Mouse (Mus musculus) layer of hippocampus, postnatal 14 days (tissue): Measurements from ENCODE around the gene Dapk2. TPM values are rescaled to one million over a fixed set of nuclear protein-coding genes. Genes with fewer than 3 reads are reported as not detected.
A peak's percentile ranks its signal among the peaks of the same experiment; 100 is the strongest.

ENCODE experiments used
- DNase-seq, 2 experiments: peaks; one replicate each; pipeline ENCODE4 v3.0.0; 2021 to 2022; ENCODE audit warnings: low spot score in 2 of 2, mixed read lengths in 1 of 2
- total RNA-seq, 2 experiments: library from RNA; stranded (reverse); gene quantifications; 2 replicates each; pipeline ENCODE4 v1.2.3; 2021

Gene Dapk2
- total RNA-seq, 2 experiments from 2014 or later, result 0.71 to 1.1 TPM

- no peak for DNase-seq
Measured at GRCm38 (mm10) chr9:66228456-66229151, 70.6 kb downstream of the Dapk2 start.

DNA sequence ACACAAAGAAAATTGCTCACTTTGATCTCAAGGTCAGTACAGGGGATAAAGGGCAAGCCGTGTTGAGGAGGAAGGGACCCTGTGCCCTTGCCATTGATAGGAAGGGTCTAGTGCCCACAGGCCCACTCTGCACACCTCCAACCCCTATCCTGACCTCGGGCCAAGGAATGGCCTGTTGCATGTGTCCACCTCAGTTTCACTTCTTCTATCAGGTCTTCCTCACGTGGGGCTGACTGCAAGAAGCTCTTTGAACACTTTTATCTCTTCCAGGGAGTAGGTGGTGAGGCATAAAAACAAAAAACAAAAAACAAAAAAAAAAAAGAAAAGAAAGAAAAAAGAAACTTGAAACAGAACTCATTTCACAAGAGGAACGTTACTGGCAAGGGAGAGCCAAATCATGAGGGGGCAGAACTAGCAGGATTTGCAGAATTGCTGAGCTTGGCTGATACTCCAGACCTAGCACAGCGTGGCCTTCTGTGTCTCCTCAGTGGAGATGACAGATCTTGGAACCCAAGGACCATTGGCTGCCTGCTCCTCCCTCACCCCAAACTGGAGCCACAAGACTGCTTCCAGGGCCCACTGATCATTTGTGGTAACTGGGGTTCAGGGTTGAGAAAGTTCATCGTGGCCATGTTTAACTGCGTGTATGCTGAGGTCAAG is 73.9 kb downstream of the Dapk2 start:
- DNase-seq, result no peak

DNA sequence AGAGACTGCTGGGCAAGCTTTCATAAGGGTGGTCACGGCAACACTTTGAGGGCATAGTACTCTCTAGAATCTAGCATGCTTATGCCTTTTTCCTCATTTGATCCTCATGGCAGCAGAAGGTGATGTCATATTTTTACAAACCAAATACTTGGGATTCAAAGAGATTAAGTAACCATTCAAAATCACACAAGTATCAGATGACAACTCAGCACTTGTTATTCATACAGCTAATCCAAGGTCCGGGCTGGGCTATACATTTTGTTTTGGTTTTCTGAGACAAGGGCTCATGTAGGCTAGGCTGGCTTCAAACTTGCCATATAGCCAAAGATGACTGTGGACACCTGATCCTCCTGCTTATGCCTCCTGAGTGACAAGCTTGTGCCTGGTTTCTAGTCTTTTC is 78.6 kb downstream of the Dapk2 start:
- DNase-seq, result no peak

GRCm38 (mm10) chr9:66237742-66238141 is 79.7 kb downstream of the Dapk2 start:
- no peak for DNase-seq

GRCm38 (mm10) chr9:66239173-66239572 is 81.2 kb downstream of the Dapk2 start:
- DNase-seq, result no peak

DNA sequence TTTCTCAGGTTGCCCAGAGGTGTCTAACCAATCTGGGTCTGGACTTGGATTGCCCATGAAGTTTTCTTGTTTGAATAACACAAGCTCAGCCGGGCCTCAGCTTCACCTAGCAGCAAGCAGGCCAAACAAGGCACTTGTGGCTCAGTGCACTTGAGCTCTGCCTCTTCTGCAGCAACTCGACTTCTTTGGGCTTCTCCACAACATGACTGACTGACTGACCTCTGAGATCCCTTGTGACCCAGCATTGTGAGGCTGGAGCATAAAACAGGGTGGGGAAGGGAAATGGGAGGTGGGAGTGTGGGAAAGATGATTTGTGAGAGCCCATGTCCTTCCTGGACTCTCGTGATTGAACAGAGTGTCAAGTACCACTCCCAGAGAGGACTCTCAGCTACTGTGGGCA is 81.7 kb downstream of the Dapk2 start:
- DNase-seq, result no peak

DNA sequence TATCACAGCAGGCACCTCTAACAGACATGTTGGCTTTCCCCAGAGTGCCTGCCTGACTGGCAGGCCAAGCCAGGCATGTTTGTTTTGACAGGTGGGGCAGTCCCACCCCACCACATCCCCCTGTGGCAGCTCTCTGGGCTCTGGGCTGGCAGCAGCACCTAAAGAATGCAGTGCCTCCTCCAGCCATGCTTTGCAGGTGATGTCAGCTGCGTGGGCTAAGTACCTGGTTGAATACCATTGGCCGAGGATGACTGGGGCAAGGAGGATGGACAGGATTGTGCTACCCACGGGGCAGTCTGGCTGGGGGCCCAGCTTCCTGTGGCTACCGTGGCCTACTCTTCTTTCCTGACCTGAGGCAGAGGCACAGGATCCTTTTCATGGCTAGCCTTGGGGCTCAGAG is 82.5 kb downstream of the Dapk2 start:
- no peak for DNase-seq

DNA sequence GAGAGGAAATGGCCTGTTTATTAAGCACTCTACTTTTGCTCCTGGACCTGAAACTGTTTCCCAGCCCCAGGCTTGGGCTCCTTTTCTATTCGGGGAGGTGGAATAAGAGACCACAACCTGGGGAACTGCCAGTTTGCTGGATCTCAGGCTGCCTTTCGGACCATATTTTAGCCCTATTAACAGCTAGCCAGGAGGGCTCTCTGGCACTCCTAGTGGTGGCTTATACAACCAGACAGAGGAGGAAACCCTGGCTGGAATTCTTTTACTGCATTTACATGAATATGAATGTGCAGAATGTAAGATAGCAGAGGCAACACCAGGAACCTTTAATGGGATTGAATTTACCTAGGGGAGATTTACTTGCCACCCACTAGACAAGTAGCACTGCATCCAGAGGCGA is 83.0 kb downstream of the Dapk2 start:
- DNase-seq, result peak; percentile 14 to 15

- DNase-seq, result no peak
Measured at GRCm38 (mm10) chr9:66241722-66242121, 83.7 kb downstream of the Dapk2 start.

- no peak for DNase-seq
Measured at GRCm38 (mm10) chr9:66243240-66243639, 85.2 kb downstream of the Dapk2 start.

GRCm38 (mm10) chr9:66244079-66244478 is 86.1 kb downstream of the Dapk2 start:
- no peak for DNase-seq

DNA sequence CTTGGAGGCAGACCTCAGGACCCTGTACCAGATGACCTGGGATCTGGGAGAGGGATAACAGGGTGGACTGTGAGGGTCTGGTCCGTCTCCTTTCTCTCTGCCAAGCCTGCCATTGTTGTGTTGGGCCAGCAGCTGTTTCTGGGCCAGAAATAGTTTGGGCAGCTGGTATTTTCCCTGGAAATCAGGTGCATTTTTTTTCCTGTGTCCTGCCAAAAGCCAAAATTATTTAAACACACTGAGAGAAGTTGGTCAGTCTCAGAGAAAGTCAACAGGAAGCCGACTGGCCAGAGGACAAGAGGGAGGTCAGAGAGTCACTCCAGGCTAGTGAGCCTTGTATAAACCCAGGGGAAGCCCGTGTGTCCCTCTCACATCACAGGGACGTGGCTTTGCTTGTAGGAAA is 87.7 kb downstream of the Dapk2 start:
- DNase-seq, result no peak

GRCm38 (mm10) chr9:66249281-66249680 is 91.3 kb downstream of the Dapk2 start:
- no peak for DNase-seq

- no peak for DNase-seq
Measured at GRCm38 (mm10) chr9:66251159-66251691, 93.2 kb downstream of the Dapk2 start.

DNA sequence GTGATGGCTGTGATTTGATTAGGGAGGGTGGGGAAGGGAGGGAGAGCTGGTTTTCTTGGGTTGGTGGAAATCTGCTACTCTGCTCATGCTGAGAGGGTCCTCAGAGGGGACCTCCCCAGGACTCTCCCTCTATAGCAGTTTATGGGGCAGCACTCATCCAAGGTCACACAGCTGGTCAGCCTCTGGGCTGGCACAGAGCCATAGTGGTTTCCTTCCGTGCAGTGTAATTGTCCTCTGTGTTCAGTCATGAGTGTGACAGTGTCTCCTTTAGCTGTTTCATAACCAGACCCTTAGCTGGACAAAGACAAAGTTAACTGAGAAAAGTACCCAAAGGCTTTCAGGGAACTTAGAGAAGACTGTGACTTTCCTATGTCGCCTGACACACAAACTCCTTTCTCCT is 103.7 kb downstream of the Dapk2 start:
- DNase-seq, result no peak

DNA sequence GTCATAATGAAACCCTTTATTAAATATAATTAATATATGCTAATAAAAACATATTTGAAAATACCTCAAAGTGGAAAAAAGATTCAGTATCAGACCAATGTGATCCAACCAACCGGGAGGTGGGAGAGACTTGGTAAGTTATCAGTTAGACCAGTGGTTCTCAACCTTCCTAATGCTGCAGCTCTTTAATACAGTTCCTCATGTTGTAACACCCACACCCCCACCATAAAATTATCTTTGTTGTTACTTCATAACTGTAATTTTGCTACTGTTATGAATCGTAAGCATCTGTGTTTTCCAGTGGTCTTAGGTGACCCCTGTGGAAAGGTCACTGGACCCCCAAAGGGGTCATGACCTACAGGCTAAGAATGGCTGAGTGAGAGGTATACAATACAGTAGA is 105.7 kb downstream of the Dapk2 start:
- no peak for DNase-seq

GRCm38 (mm10) chr9:66265645-66266044 is 107.6 kb downstream of the Dapk2 start:
- no peak for DNase-seq

GRCm38 (mm10) chr9:66266237-66267170 is 108.5 kb downstream of the Dapk2 start:
- no peak for DNase-seq

GRCm38 (mm10) chr9:66268804-66269203 is 110.8 kb downstream of the Dapk2 start:
- no peak for DNase-seq

DNA sequence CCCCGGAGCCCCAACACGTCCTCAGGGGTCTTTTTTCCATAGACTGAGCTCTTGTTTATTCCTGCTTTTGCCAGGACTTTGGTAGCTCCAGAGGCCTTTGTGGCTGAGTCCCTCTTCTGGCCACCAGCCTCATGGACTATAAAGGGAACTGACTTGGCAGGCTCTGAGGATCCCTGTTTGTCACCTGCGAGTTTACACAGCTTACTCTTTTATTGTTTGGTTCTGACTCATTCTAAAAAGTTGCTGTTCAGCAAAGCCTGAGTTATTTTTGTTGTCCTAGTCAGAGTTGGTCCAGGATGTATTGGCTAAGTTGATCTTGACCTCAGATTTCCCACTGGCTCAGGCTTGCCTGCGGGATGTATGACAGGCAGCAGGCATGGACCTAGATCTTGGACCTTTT is 112.0 kb downstream of the Dapk2 start:
- DNase-seq, result no peak

- no peak for DNase-seq
Measured at GRCm38 (mm10) chr9:66271726-66272125, 113.7 kb downstream of the Dapk2 start.

GRCm38 (mm10) chr9:66273632-66274031 is 115.6 kb downstream of the Dapk2 start:
- no peak for DNase-seq
